Mouse (Mus musculus): ENCODE data around the gene Gm20388.
"Not testable (repeated sequence)": the region's sequence is repeated elsewhere in the genome, so short reads cannot be mapped to it uniquely, and the experiment has no call there.

Gm20388 gene

DNA sequence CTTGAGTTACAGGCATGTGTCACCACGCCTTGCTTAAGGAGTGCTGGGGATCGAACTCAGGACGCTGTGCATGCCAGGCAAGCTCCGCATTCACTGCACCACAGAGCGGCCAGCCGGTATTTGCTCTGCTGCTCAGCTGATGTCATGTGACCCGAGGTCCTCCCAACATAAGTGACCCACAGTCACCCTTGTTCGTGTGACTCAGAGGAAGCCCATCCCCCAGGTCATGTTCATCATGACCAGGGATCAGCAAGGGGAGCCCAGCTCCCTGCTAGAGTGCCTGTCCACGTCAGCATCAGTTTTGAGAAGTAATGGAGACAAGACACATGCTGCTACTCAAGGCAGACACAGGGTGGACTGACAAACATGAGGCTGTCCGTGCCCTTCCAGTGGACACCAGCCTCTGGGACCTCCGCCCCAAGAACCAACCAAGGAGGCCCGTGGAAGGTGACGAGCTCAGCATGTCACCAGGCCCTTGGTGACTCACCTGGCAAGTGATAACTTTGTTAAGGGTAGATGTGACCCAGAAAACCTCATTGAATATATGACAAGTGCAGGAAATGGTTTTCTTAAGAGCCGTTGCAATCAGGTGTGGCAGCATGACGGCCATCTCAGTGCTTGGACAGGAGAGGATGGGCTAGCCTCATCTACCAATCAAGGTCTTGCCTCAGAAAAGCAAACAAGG lies 805.5 kb downstream of the Gm20388 start:
- DNase-seq (ENCODE audit: low spot score), result no peak

DNA sequence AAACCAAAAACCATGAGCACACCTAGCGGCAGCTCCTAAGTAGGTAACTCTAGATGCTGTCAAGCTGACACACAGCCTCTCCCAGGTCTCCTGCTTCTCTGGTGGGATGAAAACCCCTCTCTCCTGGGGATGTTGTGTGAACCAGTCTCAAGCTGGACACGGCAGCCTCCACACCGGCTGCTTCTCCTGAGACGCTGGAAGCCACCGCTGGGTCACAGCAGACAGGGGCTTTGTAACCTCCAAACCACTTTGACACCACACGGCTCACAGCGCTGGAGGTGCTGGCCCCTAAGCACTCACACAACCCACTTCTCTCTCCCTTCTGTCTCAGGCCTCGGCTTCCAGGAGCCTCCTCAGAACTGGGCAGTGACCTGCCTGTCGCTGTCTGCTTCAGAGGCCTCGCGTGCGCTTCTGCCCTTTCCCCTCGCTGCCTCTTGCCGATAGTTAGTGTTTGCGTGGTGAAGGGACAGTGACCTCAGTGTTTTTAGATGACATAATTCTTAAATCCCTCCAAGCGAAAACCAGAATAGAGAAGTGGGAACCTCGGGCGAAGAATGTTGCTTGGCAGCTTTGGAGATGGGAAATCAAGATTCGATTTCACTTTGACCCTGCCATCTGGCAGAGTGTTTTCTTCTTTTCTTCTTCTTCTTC lies 809.1 kb downstream of the Gm20388 start:
- no peak for DNase-seq (ENCODE audit: low spot score)

DNA sequence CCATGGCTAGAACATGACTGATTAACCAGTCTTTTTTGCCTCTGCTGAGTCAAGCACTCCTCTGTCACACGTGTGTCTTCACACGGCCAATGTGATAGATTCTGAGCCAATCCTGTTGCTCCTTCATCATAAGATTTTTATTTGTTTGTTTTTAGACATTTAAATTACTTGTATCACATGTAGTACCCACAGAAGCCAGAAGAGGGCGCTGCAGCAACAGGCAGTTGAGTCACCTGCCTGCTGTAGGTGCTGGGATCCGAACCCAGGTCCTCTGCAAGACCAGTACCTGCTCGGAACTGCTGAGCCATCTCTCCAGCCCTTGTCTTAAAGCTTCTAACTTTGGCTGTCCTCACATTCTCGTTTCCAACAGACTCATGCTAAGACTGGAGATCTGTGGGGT lies 812.4 kb downstream of the Gm20388 start:
- DNase-seq (ENCODE audit: low spot score), result no peak

DNA sequence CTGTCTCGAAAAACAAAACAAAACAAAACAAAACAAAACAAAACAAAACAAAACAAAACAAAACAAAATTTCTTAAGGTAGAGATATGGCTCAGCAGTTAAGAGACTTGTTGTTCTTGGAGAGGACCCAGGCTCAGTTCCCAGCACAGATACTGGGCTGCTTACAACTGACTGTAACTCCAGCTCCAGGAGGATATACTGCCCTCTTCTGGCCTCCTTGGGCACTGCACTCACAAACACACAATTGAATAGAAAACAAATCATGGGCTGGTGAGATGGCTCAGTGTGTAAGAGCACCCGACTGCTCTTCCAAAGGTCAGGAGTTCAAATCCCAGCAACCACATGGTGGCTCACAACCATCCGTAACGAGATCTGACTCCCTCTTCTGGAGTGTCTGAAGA lies 813.5 kb downstream of the Gm20388 start:
- not testable (repeated sequence) for DNase-seq (ENCODE audit: low spot score)

DNA sequence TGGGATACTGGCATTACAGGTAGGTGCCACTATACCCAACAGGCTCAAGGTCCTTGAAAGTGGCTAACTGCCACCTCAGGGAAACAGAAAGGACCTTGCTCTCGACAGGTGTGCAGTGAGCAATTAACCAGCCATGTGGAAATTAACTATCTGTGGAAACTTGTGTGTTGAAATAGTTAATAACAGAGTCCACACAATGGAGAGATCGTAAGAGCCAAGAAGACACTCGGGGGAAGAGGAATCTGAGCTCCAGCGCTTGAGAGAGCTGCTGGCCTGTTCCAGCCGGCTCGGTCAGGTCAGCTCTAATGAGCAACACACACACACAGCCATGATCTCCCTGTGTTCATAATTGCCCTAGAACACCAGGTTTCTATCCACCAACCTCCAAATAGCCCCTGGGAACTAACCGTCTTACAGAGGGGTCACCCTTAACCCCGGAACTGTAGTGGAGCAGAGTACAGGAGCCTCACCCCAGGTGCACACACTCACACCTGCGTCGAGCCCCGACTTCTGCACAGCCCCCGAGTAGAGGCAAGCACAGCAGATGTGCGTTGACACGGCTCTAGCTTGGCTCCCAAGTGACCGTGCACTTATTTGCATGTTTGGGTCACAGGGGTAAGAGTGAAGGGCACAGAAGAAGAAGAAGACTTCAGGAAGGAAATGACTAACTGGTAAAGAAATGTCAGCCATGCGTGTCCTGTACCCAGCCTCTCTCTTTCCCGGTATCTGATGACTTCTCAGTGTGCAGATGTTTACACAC lies 814.4 kb downstream of the Gm20388 start:
- no peak for DNase-seq (ENCODE audit: low spot score)

DNA sequence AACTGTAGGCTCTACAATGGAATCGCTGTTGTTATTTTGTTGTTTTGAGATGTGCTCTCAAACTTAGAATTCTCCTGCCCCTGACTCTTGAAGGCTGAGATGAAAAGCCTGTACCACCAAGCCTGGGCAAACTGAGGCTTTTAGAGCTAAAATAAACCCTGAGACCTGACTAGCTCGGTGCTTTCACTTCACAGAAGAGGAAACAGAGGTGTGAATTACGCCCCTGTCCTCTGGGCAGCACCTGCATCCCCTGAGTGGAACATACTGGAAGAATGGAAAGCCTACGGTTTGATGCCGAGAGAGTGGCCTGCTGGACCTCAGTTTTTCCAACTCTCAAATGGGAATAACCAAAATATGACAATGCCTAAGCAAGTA lies 814.9 kb downstream of the Gm20388 start:
- DNase-seq (ENCODE audit: low spot score), result no peak

DNA sequence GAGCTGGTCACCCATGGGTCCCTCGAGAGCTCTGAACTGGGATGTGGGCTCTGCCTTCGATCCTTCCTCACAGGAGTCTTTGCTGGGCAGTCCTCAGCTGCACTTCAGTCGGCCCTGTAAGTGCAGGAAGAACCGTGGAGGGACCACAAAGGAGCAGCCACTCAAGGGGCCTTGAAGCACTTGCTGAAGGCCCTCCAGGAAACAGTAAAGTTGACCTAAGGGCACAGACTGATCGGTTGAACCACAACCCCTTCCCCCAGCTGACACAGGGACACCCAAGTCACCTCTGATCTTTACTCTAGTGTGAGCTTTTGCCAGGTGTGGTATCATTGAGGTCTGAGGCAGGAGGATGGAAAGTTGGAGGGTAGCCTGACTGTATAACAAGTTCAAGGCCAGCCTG lies 815.4 kb downstream of the Gm20388 start:
- DNase-seq (ENCODE audit: low spot score), result no peak

DNA sequence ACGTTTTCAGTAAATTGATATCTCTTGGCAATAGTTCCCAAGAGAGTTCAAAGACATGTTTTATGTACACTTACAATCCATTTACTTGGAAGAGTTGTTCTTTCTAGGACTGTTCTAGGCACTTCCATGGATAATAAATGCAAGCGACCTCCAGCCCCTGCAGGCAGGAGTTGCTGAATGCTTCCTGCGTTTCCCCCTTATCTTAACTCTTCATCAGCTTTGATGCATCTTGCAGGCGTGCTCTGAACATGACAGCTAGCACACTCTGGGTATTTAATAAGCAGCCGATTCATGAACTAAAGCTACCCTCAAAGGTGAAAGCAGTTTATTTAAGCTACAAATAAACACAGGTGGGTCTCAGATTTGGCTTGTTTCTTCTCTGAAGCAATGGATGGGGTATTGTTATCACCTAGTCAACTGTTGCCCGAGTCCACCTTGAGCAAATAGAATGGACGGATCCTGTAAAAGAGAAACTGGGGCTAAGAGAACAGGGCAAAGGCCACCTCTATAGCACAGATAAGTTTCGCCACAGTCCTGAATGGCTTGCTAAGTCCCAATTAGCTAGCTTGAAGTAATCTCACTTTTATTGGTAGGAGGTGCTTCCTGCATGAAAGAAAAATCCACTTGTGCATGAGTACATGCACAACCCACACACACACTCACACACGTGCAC lies 818.0 kb downstream of the Gm20388 start:
- no peak for DNase-seq (ENCODE audit: low spot score)

DNA sequence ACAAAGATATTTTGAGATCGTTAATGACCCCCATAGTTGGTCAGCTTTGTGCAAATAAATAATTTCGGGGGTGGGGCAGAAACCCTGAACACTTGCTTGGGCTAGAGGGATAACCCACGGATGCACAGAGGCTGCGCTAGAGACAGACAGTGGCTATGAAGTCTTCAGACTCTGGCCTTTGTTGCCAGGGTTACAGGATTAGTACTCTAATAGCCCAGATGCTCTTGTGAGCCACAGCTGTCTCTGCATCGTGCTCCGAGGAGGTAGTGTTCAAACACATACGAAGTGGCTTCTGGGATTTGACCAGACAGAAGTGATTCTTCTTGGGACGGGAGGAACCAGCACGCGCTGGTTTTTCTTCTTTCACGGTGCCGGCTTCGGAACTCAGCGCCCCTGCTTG lies 820.9 kb downstream of the Gm20388 start:
- DNase-seq (ENCODE audit: low spot score), result peak; percentile 46

DNA sequence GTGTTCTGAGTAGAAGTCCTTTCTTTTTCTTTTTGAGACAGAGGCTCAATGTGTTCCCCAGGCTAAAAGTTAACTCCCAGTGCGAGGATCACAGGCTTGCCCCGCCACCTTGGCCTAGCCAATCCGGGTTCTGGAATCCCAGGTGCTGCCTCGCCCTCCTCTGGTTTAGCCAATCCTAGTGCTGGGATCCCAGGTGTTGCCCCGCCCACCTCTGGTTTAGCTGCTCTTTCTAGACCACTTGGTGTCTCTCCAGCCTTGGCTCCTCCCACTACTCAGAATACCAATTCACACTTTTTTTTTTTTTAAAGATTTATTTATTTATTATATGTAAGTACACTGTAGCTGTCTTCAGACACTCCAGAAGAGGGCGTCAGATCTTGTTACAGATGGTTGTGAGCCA lies 821.4 kb downstream of the Gm20388 start:
- peak; percentile 27 for DNase-seq (ENCODE audit: low spot score)

DNA sequence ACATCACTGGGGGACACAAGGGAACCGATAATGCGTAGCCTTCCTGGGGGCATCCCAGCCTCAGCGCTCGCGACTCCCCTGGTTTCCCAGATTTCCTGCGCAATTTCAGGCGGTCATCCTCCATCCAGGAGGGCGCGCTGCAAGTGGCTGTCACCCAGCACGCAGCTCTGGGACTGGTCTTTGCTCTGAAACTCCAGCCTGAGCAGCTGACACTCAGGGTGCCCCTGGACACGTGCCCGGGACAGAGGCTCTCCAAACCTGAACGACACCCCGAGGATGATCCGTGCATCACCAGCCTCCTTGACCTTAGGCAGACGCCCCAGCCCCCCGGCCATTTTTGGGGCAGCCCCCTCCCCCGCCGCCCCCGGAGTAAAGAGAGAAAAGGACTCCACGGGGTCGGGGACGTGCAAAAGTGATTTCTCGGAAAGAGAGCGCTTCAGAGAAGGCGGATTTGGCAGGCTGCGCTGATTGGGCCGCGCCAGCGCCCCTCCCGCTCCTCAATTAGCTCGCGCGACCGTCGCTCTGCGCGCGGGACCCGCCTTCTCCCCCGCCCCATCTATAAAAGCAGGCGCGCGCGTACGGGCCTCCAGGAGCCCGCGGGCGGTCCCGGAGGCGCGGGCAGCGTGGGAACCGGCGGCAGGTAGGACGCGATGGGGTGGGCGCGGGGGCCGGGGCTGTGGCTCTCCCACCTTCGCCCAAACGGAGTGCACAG lies 825.3 kb downstream of the Gm20388 start, which contains the start of gene Irf8:
Gene Irf8, plus strand, starts transcription at position 589 of the 712 bp plus-strand sequence.
- peak; percentile 84 for DNase-seq (ENCODE audit: low spot score)

DNA sequence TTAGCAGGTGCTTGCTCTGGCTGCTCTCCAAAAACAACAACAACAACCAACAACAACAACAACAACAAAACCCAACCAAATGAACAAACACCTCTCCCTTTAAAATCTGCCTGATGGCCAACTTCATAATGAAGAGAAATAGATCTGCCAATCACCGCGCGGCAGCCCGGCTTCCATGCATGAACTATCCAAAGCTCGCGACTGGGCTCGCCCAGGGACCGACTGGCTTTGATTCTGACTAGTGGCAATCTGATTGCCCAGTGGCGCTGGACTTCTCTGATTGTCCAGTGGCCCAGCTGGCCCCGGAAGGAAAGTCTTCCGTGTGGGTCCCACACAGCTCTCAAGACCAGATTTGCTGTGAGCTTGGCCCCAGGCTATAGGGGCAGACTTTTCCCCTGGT lies 825.8 kb downstream of the Gm20388 start:
- peak; percentile 62 for DNase-seq (ENCODE audit: low spot score)

DNA sequence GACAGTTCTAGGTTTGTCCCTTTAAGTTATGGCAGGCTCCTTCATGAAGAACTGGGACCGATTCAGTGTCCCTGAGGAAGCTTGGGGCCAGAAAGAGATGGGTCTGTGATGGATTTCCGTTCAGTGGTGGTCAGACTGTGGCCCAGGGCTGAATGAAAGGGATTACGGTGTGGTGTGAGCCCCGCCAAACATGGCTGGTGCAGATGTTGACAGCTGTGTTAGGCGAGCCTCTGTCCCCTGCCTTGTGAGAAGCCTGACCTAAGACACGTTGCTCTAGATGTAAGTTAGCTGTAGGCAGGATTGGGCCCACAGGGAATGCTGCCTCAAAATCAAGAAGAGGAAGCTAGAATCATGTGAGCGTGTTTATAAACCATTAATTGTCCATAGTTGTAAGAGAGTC lies 826.5 kb downstream of the Gm20388 start:
- DNase-seq (ENCODE audit: low spot score), result no peak

DNA sequence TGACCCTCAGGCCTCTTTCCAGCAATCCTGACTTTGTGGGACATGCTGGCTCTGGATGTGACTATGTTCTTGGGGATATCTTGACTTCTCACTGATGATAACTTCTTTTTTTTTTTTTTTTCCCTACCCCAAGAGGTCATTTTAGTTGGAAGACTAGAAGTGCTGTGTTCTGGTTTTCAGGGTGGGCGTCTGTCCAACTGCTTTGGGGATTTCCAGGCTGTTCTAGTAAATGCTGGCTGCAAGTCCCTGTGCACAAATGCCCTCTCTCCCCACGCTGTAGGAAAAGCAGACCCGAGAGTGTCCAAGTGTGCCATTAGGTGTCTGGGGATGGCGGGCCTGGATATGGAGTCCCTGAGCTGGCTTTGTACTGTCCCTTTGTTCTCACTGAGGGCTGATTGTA lies 828.1 kb downstream of the Gm20388 start:
- no peak for DNase-seq (ENCODE audit: low spot score)

DNA sequence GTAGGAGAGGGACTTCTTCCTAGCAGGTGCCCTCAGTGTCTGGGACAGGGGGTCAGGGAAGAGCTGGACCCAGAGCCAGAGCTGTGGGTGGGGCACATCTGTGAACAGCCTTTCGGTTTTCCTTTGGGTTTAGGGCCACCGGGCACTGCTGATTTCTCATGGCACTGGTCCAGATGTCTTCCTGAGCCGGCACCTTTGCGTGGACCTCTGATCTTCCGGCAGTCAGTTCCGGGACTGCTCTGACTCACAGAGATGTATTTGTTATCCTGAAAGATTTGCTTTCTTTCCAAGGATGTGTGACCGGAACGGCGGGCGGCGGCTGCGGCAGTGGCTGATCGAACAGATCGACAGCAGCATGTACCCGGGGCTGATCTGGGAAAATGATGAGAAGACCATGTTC lies 828.9 kb downstream of the Gm20388 start:
- DNase-seq (ENCODE audit: low spot score), result no peak

DNA sequence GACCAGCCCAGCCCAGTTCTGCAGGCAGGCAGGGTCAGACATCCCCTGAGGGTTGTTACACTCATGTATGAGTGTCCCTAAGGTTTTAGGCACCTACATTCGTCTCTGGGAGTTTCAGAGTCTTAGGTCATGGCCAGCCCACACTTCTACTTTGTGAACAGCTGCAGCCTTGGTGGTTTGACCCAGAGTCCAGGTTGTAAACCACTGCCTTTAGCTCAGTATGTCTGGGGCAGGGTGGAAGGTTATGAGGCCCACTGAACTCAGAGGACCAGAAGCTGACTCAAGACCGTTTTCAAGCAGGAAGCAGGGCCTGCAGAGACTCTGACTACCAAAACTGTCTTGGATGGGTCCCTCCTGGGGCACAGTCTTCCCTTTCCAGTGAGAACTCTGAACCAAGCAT lies 829.9 kb downstream of the Gm20388 start:
- DNase-seq (ENCODE audit: low spot score), result no peak

DNA sequence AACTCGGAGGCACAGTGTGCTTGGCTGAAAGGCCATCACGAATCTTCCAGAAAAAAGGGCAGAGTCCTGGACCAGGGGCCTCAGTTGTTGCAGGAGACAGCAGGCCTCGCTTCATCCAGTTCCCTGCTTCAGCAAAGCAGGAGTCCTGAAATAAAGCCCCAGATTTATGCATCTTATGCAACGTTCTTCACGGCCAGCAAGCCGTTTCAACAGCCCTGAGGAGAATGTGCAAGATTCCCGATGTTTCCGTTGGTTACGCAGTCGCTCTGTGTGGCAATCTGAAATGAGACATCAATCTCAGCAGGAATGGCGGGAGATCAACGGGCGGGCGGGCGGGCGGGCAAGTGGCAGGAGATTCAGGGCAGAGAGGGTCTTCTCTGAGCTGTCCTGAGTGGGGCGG lies 830.4 kb downstream of the Gm20388 start:
- DNase-seq (ENCODE audit: low spot score), result no peak

DNA sequence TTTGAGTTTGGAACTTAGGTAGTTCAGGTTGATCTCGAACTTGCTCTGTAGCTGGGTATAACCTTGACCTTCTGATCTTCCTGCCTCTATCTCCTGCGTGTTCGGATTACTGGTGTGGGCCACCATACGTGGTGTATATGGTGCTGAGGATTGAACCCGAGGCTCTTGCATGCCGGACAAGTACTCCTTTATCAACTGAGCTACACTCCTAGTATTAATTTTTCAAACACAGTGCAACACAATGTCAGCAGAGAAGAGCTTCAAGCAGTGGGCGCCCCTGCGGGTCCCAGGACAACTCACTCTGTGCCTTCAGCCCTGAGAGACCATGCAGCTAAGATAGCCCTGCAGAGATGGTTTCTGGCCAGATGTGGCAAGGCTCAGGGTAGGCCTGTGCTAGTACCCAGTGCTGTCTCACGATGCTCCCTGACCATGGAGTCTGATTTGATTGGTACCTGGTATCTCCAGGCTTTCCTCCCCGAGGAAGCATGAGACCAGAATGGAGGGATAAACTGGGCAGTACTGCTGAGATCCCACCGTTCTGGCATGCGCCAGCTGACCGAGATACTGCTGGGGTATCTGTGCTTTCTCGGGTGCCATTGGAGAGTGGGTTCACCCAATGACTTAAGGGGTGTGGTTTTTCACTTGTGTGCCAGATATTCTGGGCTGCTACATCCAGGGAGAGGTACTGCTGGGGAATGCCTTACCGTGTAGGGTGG lies 831.3 kb downstream of the Gm20388 start:
- DNase-seq (ENCODE audit: low spot score), result no peak

DNA sequence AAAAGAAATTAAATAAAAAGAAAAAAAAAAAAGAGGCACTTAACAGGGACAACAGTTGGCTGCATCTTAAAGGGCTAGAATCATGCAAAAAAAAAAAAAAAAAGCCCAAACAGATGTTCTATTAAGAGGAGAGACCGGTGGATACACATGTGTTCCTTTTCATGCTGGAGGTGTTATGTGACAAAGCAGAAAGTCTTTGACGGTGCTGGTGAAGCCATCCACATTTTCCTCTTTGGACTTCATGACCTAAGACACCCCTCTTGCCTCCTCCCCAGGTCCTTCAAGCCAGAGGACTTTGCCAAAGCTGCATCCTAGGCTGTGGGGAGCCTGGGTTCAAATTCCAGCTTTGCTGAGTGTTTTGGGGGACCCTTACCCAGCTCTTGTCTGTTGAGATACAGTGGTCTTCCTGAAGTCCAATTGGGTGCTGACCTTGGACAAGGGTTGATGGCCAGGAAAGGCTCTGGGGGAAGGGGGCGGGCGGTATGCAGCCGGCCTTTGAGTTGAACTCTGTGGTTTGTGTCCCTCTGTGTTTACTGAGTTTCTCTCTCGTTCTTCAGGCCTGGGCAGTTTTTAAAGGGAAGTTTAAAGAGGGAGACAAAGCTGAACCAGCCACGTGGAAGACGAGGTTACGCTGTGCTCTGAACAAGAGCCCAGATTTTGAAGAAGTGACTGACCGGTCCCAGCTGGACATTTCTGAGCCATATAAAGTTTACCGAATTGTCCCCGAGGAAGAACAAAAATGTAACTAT lies 832.7 kb downstream of the Gm20388 start:
- DNase-seq (ENCODE audit: low spot score), result no peak

DNA sequence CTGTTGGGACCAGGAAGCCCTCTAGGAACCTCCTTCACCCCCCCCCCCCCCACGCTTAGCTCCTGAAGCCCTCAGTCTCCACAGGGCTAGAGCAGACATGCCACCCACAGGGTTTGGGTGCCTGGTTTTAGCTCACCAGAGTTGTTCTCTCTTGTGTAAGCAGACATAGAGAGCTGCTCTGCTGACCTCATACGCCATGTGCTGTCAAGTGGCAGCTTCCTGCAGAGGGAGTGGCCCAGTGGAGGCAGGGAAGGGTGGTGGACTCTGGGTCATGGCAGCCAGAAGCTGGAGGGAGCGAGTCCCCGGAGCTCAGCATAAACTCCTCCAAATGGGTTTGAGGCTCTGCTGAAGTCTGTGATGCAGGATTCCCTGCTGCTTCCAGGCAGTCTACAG lies 833.3 kb downstream of the Gm20388 start:
- DNase-seq (ENCODE audit: low spot score), result no peak

DNA sequence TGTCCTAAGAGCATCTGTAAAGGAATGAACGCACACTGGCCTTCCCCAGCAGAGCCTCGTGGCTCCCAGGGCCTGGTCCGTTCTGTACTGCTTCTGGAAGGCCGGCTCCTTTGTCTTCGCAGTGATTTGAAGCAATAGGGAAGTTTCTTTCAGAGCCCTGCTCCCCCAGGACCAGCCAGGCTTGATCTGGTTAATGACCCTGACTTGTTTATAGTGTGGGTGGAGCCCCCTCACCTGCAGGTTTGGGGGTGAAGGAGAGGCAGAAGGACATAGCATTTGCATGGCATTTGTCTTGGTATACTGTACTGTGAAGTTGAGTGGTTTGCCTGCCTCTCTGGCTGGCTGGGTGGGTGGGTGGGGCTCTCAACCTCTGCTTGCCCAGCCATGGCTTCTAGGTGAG lies 833.8 kb downstream of the Gm20388 start:
- no peak for DNase-seq (ENCODE audit: low spot score)

All from retina, embryonic 14.5 days (tissue).